Mouse (Mus musculus) cerebellum, adult 11 months (tissue): ENCODE data around the gene Eif4a1.
A peak's percentile ranks its signal among the peaks of the same experiment; 100 is the strongest.
"Not testable (repeated sequence)": the region's sequence is repeated elsewhere in the genome, so short reads cannot be mapped to it uniquely, and the experiment has no call there.

Source experiments
- DNase-seq: peaks from one replicate; pipeline ENCODE4 v3.0.0; 2022

Gene Eif4a1

GRCm38 (mm10) chr11:69672211-69672706 lies at the start of gene Eif4a1:
Gene Eif4a1 (minus strand): TSS chr11:69672423.
- peak; percentile 100 for DNase-seq

- DNase-seq, result no peak
These were observed 48.6 kb upstream of the Eif4a1 start for GRCm38 (mm10) chr11:69720852-69721251.

GRCm38 (mm10) chr11:69719423-69719822 lies 47.2 kb upstream of the Eif4a1 start:
- no peak for DNase-seq

- DNase-seq, result no peak
These were observed 46.4 kb upstream of the Eif4a1 start for GRCm38 (mm10) chr11:69718661-69719060.

GRCm38 (mm10) chr11:69716953-69717352 lies 44.7 kb upstream of the Eif4a1 start:
- no peak for DNase-seq

- DNase-seq, result no peak
These were observed 43.7 kb upstream of the Eif4a1 start for GRCm38 (mm10) chr11:69715929-69716328.

- DNase-seq, result no peak
These were observed 43.3 kb upstream of the Eif4a1 start for GRCm38 (mm10) chr11:69715482-69715881.

- DNase-seq, result no peak
These were observed 42.6 kb upstream of the Eif4a1 start for GRCm38 (mm10) chr11:69714636-69715329.

- DNase-seq, result no peak
These were observed 40.9 kb upstream of the Eif4a1 start for GRCm38 (mm10) chr11:69712954-69713672.

GRCm38 (mm10) chr11:69711082-69711481 lies 38.9 kb upstream of the Eif4a1 start:
- no peak for DNase-seq

GRCm38 (mm10) chr11:69710470-69710869 lies 38.2 kb upstream of the Eif4a1 start:
- DNase-seq, result no peak

GRCm38 (mm10) chr11:69709554-69710446 lies 37.6 kb upstream of the Eif4a1 start:
- DNase-seq, result no peak

- no peak for DNase-seq
These were observed 36.5 kb upstream of the Eif4a1 start for GRCm38 (mm10) chr11:69708614-69709265.

- DNase-seq, result no peak
These were observed 35.7 kb upstream of the Eif4a1 start for GRCm38 (mm10) chr11:69707873-69708381.

- no peak for DNase-seq
These were observed 35.2 kb upstream of the Eif4a1 start for GRCm38 (mm10) chr11:69707480-69707847.

- DNase-seq, result peak; percentile 97
These were observed 34.7 kb upstream of the Eif4a1 start for GRCm38 (mm10) chr11:69706775-69707479.

- DNase-seq, result no peak
These were observed 32.4 kb upstream of the Eif4a1 start for GRCm38 (mm10) chr11:69704613-69705010.

GRCm38 (mm10) chr11:69703814-69704612 lies 31.8 kb upstream of the Eif4a1 start:
- DNase-seq, result no peak

GRCm38 (mm10) chr11:69703381-69703780 lies 31.2 kb upstream of the Eif4a1 start:
- DNase-seq, result not testable (repeated sequence)

- DNase-seq, result not testable (repeated sequence)
These were observed 30.7 kb upstream of the Eif4a1 start for GRCm38 (mm10) chr11:69702886-69703285.

GRCm38 (mm10) chr11:69699595-69699994 lies 27.4 kb upstream of the Eif4a1 start:
- DNase-seq, result no peak
